Mouse (Mus musculus) heart, embryonic 15.5 days (tissue): ENCODE measurements around the gene Rimkla. TPM values are rescaled to one million over a fixed set of nuclear protein-coding genes. Genes with fewer than 3 reads are reported as not detected.
A peak's percentile ranks its signal among the peaks of the same experiment; 100 is the strongest.

Experiments used
- ATAC-seq: fragments of 200-750 bp; cut with Nextera tagmentation; replicated peaks from 2 replicates; pipeline ENCODE4 v1.8.0; 2017; ENCODE audit warnings: low read depth, moderate TSS enrichment; ENCODE audit not compliant: insufficient number of reproducible peaks, insufficient read depth, low FRiP score
- H3K27ac ChIP-seq: fragments of 300-500 bp; sonication (generic); 2 replicates; pipeline ENCODE4 v1.5.1; 2015; ENCODE audit warnings: mild to moderate bottlenecking, inconsistent platforms
- H3K27me3 ChIP-seq: fragments of 300-500 bp; sonication (generic); 2 replicates; pipeline ENCODE4 v1.6.1; 2015; ENCODE audit warnings: inconsistent platforms
- H3K36me3 ChIP-seq: fragments of 300-500 bp; sonication (generic); 2 replicates; pipeline ENCODE4 v1.6.1; 2015; ENCODE audit warnings: mild to moderate bottlenecking, inconsistent platforms
- H3K4me1 ChIP-seq: fragments of 300-500 bp; sonication (generic); replicated peaks from 2 replicates; pipeline ENCODE4 v1.6.1; 2015; ENCODE audit warnings: inconsistent platforms
- H3K4me2 ChIP-seq: fragments of 300-500 bp; sonication (generic); 2 replicates; pipeline ENCODE4 v1.6.1; 2015; ENCODE audit warnings: inconsistent platforms, mild to moderate bottlenecking, moderate library complexity
- H3K4me3 ChIP-seq: fragments of 300-500 bp; sonication (generic); 2 replicates; pipeline ENCODE4 v1.5.1; 2015; ENCODE audit warnings: mild to moderate bottlenecking, inconsistent platforms
- H3K9ac ChIP-seq: fragments of 300-500 bp; sonication (generic); 2 replicates; pipeline ENCODE4 v1.6.1; 2015; ENCODE audit warnings: mild to moderate bottlenecking, inconsistent platforms
- H3K9me3 ChIP-seq: fragments of 300-500 bp; sonication (generic); replicated peaks from 2 replicates; pipeline ENCODE4 v1.6.1; 2016; ENCODE audit warnings: inconsistent platforms
- WGBS: fragments of 180-500 bp; shearing (Covaris S2); methylation state at CpG from one replicate; pipeline ENCODE4 v1.1.7; 2015; ENCODE audit warnings: mixed read lengths; 5-methylcytosine and 5-hydroxymethylcytosine counted together
- polyA plus RNA-seq: library from polyadenylated mRNA; unstranded; fragments of >200 nt; fragmentation: Nextera tagmentation; extraction: Ambion mirVana; gene quantifications from 2 replicates; pipeline ENCODE4 v1.2.1, GENCODE M21; 2015

Rimkla gene
- polyA plus RNA-seq, 1 experiment from 2014 or later: 4.2 TPM

DNA sequence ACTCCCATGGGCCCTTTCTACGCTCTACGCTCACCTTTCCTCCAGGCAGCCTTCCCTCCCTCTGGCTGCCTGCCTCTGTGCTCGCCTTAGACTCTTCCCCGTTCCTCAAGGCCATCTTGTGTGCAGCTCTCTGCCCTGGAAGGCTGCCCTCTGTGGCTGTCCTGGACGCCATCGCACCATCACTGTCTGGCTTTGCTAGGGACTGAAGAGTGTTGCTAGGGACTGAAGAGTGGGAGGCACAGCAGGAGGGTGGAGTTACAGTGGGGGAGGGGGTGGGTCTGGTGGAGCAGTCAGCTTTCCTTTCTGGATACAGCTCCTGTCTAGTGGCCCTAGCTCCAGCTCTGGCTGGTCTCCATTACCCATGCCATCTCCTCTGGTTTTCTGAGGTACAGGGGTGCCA is 49.9 kb downstream of the Rimkla start:
- Histone ChIP-seq H3K4me1 (no peaks in the 10 kb centered on the region), H3K36me3 (no peaks in the 10 kb centered on the region), H3K27ac (no peak overlapping the region), H3K9ac (no peak overlapping the region), H3K9me3 (no peaks in the 10 kb centered on the region), H3K4me3 (no peak overlapping the region), H3K4me2 (no peak overlapping the region), H3K27me3 (no peaks in the 10 kb centered on the region)
- 51% methylated on average over 6 of the region's 6 CpGs for WGBS
- ATAC-seq: no peak

DNA sequence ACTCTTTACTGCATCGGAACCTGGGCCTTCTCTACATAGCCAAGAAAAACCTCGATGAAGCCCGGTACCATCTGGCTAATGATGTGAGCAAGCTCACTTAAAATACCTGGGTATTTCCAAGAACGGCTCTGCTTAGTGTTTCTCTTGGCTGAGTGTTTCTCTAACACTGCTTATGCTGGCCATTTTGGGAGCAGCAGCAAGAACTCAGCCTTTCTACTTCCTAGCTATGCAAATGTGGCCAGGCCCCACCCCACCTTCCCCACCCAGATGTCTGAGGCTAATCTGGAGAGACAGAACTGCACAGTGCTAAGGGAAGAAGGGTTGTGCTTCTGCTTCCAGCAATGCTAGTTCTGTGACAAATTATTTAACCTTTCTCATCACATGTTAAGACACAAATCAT is 50.6 kb downstream of the Rimkla start:
- 82% methylated on average over 4 of the region's 4 CpGs for WGBS
- no peak for ATAC-seq
- Histone ChIP-seq H3K27me3 (no peaks in the 10 kb centered on the region), H3K4me2 (no peak overlapping the region), H3K4me1 (no peaks in the 10 kb centered on the region), H3K36me3 (no peaks in the 10 kb centered on the region), H3K9me3 (no peaks in the 10 kb centered on the region), H3K27ac (no peak overlapping the region), H3K4me3 (no peak overlapping the region), H3K9ac (no peak overlapping the region)

DNA sequence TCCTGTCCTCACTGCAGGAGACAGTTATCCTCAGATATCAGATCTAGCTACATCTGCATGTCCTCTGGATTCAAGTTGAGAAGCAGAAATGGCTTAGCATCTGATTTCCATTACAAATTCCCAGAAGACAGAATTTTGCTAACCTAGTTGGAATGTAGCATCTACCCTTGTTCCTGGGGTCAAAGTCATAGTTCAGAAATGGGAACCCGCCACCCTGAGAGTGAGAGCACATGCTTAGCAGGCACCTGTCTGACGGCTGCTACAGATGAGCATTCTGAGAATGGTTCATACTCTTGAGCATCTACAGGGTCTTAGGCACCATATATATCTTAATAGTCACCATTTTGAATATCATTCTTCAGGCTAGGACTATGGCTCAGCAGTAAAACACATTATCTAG is 54.5 kb downstream of the Rimkla start:
- 74% methylated on average over 2 of the region's 2 CpGs for WGBS

DNA sequence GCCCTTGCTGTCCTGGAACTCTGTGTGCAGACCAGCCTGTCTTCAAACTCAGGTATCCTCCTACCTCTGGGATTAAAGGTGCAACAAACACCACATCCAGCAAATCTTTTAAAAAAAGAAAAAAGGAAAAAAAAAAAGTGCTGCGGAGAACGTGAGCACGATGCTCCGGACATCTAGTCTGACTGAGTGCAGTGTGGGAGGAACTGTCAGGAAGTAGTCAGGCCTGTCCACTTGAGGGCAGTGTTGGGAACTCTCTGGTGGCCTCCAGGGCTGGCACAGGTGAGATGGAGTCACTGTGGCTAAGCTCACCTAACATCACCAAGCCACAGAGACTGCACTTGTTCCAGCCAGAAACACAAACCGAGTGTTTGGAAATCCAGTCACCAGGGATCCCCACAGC is 61.8 kb downstream of the Rimkla start:
- ATAC-seq: 0 out of 2 replicates have a peak, but pooled peaks have one; percentile 66
- Histone ChIP-seq H3K4me1 (no peaks in the 10 kb centered on the region), H3K9ac (no peak overlapping the region), H3K4me3 (no peak overlapping the region), H3K4me2 (no peak overlapping the region), H3K36me3 (no peaks in the 10 kb centered on the region), H3K9me3 (no peaks in the 10 kb centered on the region), H3K27ac (no peak overlapping the region), H3K27me3 (no peaks in the 10 kb centered on the region)
- 33% methylated on average over 5 of the region's 5 CpGs for WGBS

More for the DNA sequence above, 54.5 kb downstream of the Rimkla start:
- no peaks in the 10 kb centered on the region for H3K36me3 ChIP-seq
- no peaks in the 10 kb centered on the region for H3K27me3 ChIP-seq
- H3K4me2 ChIP-seq: no peak overlapping the region
- H3K4me3 ChIP-seq: no peak overlapping the region
- ATAC-seq: no peak
- H3K27ac ChIP-seq: no peak overlapping the region
- H3K9ac ChIP-seq: no peak overlapping the region
- no peaks in the 10 kb centered on the region for H3K9me3 ChIP-seq
- no peaks in the 10 kb centered on the region for H3K4me1 ChIP-seq

DNA sequence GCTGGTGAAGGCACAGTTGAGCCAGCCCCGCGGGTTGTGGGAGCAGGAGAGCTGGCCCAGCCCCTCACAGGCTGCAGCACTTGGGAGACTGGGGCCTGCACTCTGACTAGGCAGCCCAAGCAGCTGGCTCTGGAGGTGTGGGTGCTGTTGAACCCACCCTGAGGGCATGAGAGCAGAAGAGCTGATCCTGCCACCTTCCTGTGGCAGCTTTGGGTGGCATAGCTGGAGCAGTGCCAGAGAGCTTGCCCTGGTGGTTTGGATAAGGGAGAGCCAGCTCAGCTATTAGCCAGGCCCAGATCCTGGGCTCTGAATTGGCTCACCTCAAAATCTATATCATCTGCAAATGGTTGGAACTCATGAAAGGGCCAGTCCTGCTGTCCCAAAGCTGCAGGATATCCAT is 64.7 kb downstream of the Rimkla start:
- no peak overlapping the region for H3K4me2 ChIP-seq
- 36% methylated on average over 2 of the region's 2 CpGs for WGBS
- no peaks in the 10 kb centered on the region for H3K36me3 ChIP-seq
- no peak overlapping the region for H3K9ac ChIP-seq
- no peaks in the 10 kb centered on the region for H3K9me3 ChIP-seq
- H3K27ac ChIP-seq: no peak overlapping the region
- H3K4me1 ChIP-seq: peaks cover 6% of the 10 kb centered on the region
- ATAC-seq: no peak
- H3K27me3 ChIP-seq: no peaks in the 10 kb centered on the region
- no peak overlapping the region for H3K4me3 ChIP-seq

DNA sequence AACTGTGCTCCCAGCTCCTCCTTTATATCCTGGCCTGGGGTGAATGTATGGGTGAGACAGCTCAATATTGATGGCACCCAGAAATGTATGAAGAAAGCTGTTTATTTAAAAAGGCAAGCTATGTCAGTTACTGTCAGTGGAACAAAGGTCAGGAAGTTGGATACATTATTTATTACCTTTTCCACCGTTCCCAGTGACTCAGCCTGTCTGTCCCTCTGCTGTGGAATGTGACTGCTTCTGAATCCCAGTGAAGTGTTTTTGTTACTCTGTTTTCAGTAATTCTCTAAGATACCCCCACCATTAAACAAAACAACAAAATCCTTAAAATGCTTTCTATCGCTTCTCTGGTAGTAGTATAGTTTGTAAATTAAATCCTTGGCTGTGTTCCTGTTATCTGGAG is 66.8 kb downstream of the Rimkla start:
- Histone ChIP-seq H3K9me3 (no peaks in the 10 kb centered on the region), H3K27ac (no peak overlapping the region), H3K4me1 (peaks cover 18% of the 10 kb centered on the region), H3K36me3 (no peaks in the 10 kb centered on the region), H3K4me3 (no peak overlapping the region), H3K27me3 (no peaks in the 10 kb centered on the region), H3K9ac (no peak overlapping the region), H3K4me2 (no peak overlapping the region)
- no peak for ATAC-seq
- WGBS: 46% methylated on average over 2 of the region's 2 CpGs

DNA sequence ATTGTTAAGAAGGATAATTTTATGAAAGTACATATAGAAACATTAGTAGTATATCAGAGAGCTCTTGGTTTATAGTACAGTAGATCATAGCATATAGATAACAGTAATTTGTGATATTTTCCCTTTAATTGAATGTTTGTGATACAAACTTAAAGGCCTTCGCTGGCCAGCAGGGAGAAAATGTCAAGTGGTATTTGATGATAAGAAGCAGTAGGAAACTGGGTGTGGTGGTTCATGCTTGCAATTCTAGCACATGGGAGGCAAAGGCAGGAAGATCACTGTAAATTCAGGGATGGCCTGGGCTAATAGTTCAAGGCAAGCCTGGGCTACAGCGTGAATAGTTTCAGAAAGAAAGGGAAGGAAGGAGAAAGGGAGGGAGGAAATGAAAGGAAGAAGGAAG is 67.4 kb downstream of the Rimkla start:
- 59% methylated on average over 2 of the region's 2 CpGs for WGBS
- H3K4me2 ChIP-seq: no peak overlapping the region
- ATAC-seq: no peak
- no peaks in the 10 kb centered on the region for H3K27me3 ChIP-seq
- no peak overlapping the region for H3K9ac ChIP-seq
- H3K36me3 ChIP-seq: no peaks in the 10 kb centered on the region; the same call in 1 of the 2 replicates
- H3K9me3 ChIP-seq: no peaks in the 10 kb centered on the region
- no peak overlapping the region for H3K27ac ChIP-seq
- H3K4me3 ChIP-seq: no peak overlapping the region
- H3K4me1 ChIP-seq: peaks cover 20% of the 10 kb centered on the region

DNA sequence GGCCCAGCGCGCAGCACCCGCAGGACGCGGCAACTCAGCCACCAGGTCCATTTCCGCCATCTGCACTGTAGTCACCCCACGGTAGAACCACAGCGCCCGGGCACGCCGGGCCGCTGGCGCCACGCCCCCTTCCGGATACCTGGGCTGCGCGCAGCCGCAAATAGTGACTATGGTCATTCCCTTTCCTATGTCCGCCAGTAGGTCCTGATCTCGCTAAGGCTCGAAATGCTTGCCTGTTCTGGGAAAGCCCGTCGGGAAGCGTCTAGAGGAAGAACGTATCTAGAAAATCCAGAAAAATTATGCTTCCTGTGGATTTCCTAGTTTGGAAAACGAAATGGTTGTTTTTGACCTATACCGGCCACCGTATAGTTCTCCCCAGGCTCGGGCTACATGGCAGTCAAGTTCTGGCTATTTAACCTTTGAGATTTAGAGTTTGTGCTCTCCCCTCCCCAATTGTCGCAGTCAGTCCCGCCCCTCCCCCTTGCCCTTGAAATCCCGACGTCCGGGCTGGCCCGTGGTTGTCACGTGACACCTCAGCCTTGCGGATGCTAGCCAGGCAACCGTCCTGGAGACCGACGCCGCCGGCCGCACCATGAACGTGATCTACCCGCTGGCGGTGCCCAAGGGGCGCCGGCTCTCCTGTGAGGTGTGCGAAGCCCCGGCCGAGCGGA is 70.0 kb downstream of the Rimkla start, which contains the start of the genes Ppcs and Zmynd12:
Gene Ppcs (minus strand): TSS at position 127 of the 671 bp plus-strand sequence.
Gene Zmynd12 (plus strand): TSS at position 521 of the 671 bp plus-strand sequence.
- WGBS: under 1% methylated on average over 52 of the region's 52 CpGs
- Histone ChIP-seq H3K4me1 (peaks cover 31% of the 10 kb centered on the region), H3K9me3 (no peaks in the 10 kb centered on the region), H3K27me3 (no peaks in the 10 kb centered on the region), H3K4me3 (peak within 1 kb of the TSS; percentile 87), H3K9ac (peak within 1 kb of the TSS; percentile 96), H3K27ac (peak within 1 kb of the TSS; percentile 90), H3K36me3 (no peaks in the 10 kb centered on the region; the same call in 1 of the 2 replicates), H3K4me2 (peak within 1 kb of the TSS; percentile 93)
- peak; percentile 95 for ATAC-seq

DNA sequence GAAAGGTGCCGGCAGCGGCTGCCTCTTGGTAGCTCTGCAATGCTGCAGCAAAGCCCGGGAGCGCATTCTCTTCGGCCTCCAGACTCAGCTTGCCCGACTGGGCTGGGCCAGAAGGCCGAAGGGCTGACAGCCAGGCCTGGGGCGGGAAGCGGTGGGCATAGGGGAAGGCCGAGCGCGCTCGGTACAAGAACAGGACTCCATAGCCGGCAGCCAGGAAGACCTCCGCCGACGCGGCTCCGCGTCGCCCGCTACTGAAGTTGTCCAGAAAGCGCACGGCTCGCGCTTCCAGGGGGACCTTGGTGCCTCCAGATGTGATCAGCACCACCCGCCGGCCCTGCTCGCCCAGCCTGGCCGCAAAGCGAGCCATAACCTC is 70.5 kb downstream of the Rimkla start:
- Histone ChIP-seq H3K27ac (peak overlapping the region; percentile 90), H3K27me3 (no peaks in the 10 kb centered on the region), H3K9me3 (no peaks in the 10 kb centered on the region), H3K36me3 (no peaks in the 10 kb centered on the region; the same call in 1 of the 2 replicates), H3K4me1 (peaks cover 31% of the 10 kb centered on the region), H3K4me2 (peak overlapping the region; percentile 93), H3K9ac (peak overlapping the region; percentile 96), H3K4me3 (peak overlapping the region; percentile 87)
- peak; percentile 45 for ATAC-seq
- WGBS: 0% methylated on average over 24 of the region's 31 CpGs

DNA sequence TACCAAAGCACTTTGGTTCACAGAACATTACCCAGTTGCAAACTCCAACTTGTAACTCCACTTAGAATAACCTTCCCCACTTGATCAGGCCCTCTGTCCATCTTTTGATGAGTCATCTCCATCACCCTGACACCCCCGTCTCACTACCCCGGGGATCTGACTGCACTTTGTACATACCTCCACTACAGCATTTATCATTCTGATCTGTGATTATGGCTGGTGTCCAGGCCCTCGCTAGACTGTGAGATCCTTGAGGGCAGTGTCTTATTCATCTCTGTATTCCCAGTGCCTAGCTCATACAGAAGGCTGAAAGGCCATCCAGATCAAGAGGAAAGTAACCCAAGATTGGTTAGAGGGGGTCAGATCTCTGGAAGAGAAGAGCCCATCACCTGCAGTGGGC is 71.2 kb downstream of the Rimkla start:
- Histone ChIP-seq H3K9me3 (no peaks in the 10 kb centered on the region), H3K36me3 (no peaks in the 10 kb centered on the region; the same call in 1 of the 2 replicates), H3K9ac (peak overlapping the region; percentile 96), H3K27me3 (no peaks in the 10 kb centered on the region), H3K27ac (peak overlapping the region; percentile 90; the same call in 1 of the 2 replicates), H3K4me3 (peak overlapping the region; percentile 87), H3K4me2 (peak overlapping the region; percentile 93), H3K4me1 (peaks cover 31% of the 10 kb centered on the region)
- no peak for ATAC-seq
- WGBS: 23% methylated on average over 3 of the region's 3 CpGs

DNA sequence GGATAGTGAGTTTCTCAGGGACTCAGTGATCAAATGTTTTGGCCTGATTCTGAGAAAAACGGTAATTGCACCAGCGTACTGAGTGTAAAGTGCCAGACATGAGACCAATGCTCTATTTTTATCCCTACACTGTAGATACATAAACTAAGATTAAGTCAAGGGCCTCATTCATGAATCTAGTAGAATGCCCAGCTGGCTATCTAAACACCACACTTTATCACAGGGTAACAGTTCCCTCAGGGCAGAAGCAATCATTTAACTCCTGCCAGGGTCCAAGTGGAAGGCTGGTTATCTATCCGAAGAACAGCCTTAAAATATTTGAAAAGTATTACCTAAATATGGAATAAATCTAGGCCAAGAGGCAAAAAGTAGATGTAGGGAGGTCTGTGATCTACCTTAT is 74.5 kb downstream of the Rimkla start:
- no peak for ATAC-seq
- Histone ChIP-seq H3K4me1 (peaks cover 35% of the 10 kb centered on the region), H3K9ac (no peak overlapping the region), H3K27me3 (no peaks in the 10 kb centered on the region), H3K4me3 (no peak overlapping the region), H3K36me3 (no peaks in the 10 kb centered on the region; the same call in 1 of the 2 replicates), H3K27ac (0 out of 2 replicates have a peak overlapping the region, but pooled peaks have one; percentile 10), H3K9me3 (no peaks in the 10 kb centered on the region), H3K4me2 (no peak overlapping the region)
- WGBS: 30% methylated on average over 3 of the region's 3 CpGs

DNA sequence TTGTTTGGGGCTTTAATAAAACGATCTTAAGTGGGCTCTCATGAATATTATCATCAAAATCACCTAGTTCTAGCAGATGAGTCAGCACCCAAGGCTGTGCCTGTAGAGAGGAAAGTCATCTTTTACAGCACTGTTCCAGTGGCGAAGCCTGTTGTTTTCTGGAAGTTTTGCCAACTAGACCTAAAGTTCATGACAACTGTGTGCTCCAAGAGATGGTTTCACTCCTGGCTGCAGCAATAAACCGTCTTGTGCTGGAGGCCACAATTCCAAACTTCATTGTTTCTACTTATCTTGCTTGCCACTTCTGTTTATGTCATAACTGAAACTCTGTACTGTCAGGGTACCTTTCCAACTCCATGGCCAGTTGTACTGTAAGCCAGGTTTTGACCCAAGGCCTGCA is 75.2 kb downstream of the Rimkla start:
- WGBS: 66% methylated on average over 3 of the region's 3 CpGs
- Histone ChIP-seq H3K27ac (peak overlapping the region; percentile 10; the same call in 1 of the 2 replicates), H3K9ac (no peak overlapping the region), H3K4me3 (no peak overlapping the region), H3K9me3 (no peaks in the 10 kb centered on the region), H3K36me3 (no peaks in the 10 kb centered on the region; the same call in 1 of the 2 replicates), H3K4me2 (no peak overlapping the region), H3K27me3 (no peaks in the 10 kb centered on the region), H3K4me1 (peaks cover 39% of the 10 kb centered on the region)
- ATAC-seq: no peak
